In genomic region chr2:109996411-109996810, GRCm38 (mm10) we compare ENCODE assay signal across 12 mouse cellular contexts. TPM values are rescaled to one million over a fixed set of nuclear protein-coding genes. Genes with fewer than 3 reads are reported as not detected.
DNase-seq lines count a peak whose midpoint lies in the region; ATAC-seq lines count a peak whose summit lies in the region.
"Had no signal": no experiment of that assay in that cellular context is flagged by ENCODE, and none has a peak within 500 bp of the region (broad histone marks: within the 10 kb centered on the region; RNA-seq: fewer than 3 reads in every experiment).

No protein-coding gene starts in this region.

- DNase-seq in heart, adult 8-10 months (ENCODE audit: low spot score) = peak; percentile 10
- DNase-seq in heart, postnatal 25 days (ENCODE audit: low spot score) = no peak
- DNase-seq in adrenal gland, postnatal 14 days = peak; percentile 76
- peak; percentile 77 for DNase-seq in large intestine, adult 2 months (ENCODE audit: low read depth, low spot score)
- DNase-seq in right cerebral cortex, postnatal 14 days = no peak
- DNase-seq in midbrain, embryonic 11.5 days (ENCODE audit: low spot score, missing footprints) = no peak
- DNase-seq: kidney, adult 11 months; layer of hippocampus, adult 9-11 months; thymus, postnatal 25 days had no signal

- H3K27me3 ChIP-seq in heart, embryonic 11.5 days (ENCODE audit: control insufficient read depth, insufficient read depth, low read length) = no peaks in the 10 kb centered on the region
- no peaks in the 10 kb centered on the region for H3K27me3 ChIP-seq in midbrain, embryonic 11.5 days (ENCODE audit: control insufficient read depth, insufficient read depth, low read length)

- H3K4me1 ChIP-seq in heart, embryonic 11.5 days (ENCODE audit: control insufficient read depth, insufficient read depth, low read length) = peaks cover 23% of the 10 kb centered on the region
- no peaks in the 10 kb centered on the region; the same call in 1 of the 2 replicates for H3K4me1 ChIP-seq in midbrain, embryonic 11.5 days (ENCODE audit: control insufficient read depth, insufficient read depth, low read length)

- no peaks in the 10 kb centered on the region for H3K9me3 ChIP-seq in heart, embryonic 11.5 days (replicated peaks; ENCODE audit: control insufficient read depth, low read length)
- no peaks in the 10 kb centered on the region for H3K9me3 ChIP-seq in midbrain, embryonic 11.5 days (ENCODE audit: control insufficient read depth, low read length)

- H3K27ac ChIP-seq in heart, embryonic 11.5 days (ENCODE audit: low read depth, low read length) = 0 out of 2 replicates have a peak overlapping the region, but pooled peaks have one; percentile 15
- no peak overlapping the region for H3K27ac ChIP-seq in midbrain, embryonic 11.5 days (ENCODE audit: low read depth, low read length)

- peak overlapping the region; percentile 29 for H3K4me2 ChIP-seq in heart, embryonic 11.5 days
- no peak overlapping the region for H3K4me2 ChIP-seq in midbrain, embryonic 11.5 days

- intact Hi-C loops in heart, postnatal 25 days (cut with DNase I) = no loop called here

- WGBS in heart, embryonic 11.5 days (ENCODE audit: insufficient replicate concordance) = 45% methylated on average over 12 of the region's 12 CpGs
- 17% methylated on average over 12 of the region's 12 CpGs for WGBS in large intestine, adult 2 months
- WGBS in midbrain, embryonic 11.5 days = 82% methylated on average over 12 of the region's 12 CpGs

- H3K4me3 ChIP-seq in heart, embryonic 11.5 days (ENCODE audit: low read depth, low read length) = no peak overlapping the region
- no peak overlapping the region for H3K4me3 ChIP-seq in midbrain, embryonic 11.5 days (ENCODE audit: low read depth, low read length)
- H3K4me3 ChIP-seq: erythroblast, embryonic 14.5 days had no signal

- no peak for ATAC-seq in heart, embryonic 11.5 days (replicated peaks; ENCODE audit: insufficient number of reproducible peaks, low FRiP score, low TSS enrichment)
- no peak for ATAC-seq in activated CD4-positive, CD25-positive, alpha-beta regulatory T cell, adult 4 months
- no peak for ATAC-seq in midbrain, embryonic 11.5 days (ENCODE audit: low FRiP score)

- no peak overlapping the region for H3K9ac ChIP-seq in heart, embryonic 11.5 days (ENCODE audit: low read depth, low read length)
- no peak overlapping the region for H3K9ac ChIP-seq in midbrain, embryonic 11.5 days (ENCODE audit: low read length)

- no peaks in the 10 kb centered on the region; the same call in 1 of the 2 replicates for H3K36me3 ChIP-seq in heart, embryonic 11.5 days (ENCODE audit: control insufficient read depth, insufficient read depth, low read length)
- H3K36me3 ChIP-seq in midbrain, embryonic 11.5 days (ENCODE audit: control insufficient read depth, insufficient read depth, low read length) = 0 out of 2 replicates have a peak, but pooled peaks cover 2% of the 10 kb centered on the region

RNA-seq across cellular contexts. Expression of gene Ccdc34, which starts 21.2 kb away (rescaled TPM):
- total RNA-seq in heart, adult 8-10 months (2022) = 1 to 10 TPM; 3.9 to 4.8 (median 4.5) TPM
- total RNA-seq in heart, postnatal 25 days (2021) = 1 to 10 TPM; 5.3 to 6.0 TPM
- 14.7 and 15.9 TPM in 2 replicates for total RNA-seq in adrenal gland, postnatal 14 days (2021)
- polyA plus RNA-seq in heart, embryonic 11.5 days (2014; fragmentation: Nextera tagmentation; extraction: Ambion mirVana) = 27.4 and 31.3 TPM in 2 replicates
- 13.3 and 14.1 TPM in 2 replicates for polyA plus RNA-seq in large intestine, adult 2 months (2012; rRNA removed)
- polyA plus RNA-seq in activated CD4-positive, CD25-positive, alpha-beta regulatory T cell, adult 4 months (2017; shearing (Covaris generic)) = 1 to 10 TPM; 8.5 to 9.7 TPM
- polyA plus RNA-seq in midbrain, embryonic 11.5 days (2014; fragmentation: Nextera tagmentation; extraction: Ambion mirVana) = 59.0 and 67.9 TPM in 2 replicates

Comparison
In these comparisons a context has a peak if more than half of its experiments do, and no peak if none do; other contexts are left out.
1. DNase-seq: peak in heart, adult 8-10 months (single experiment), adrenal gland, postnatal 14 days (single experiment) and large intestine, adult 2 months (single experiment); none in heart, postnatal 25 days (single experiment), right cerebral cortex, postnatal 14 days (single experiment) and midbrain, embryonic 11.5 days (single experiment).